Mouse (Mus musculus): ENCODE measurements around the gene Pikfyve. TPM values are rescaled to one million over a fixed set of nuclear protein-coding genes. Genes with fewer than 3 reads are reported as not detected.
"Not testable (repeated sequence)": the region's sequence is repeated elsewhere in the genome, so short reads cannot be mapped to it uniquely, and the experiment has no call there.

The Pikfyve gene
- polyA plus RNA-seq, 1 experiment from 2014 or later = 5.5 TPM

DNA sequence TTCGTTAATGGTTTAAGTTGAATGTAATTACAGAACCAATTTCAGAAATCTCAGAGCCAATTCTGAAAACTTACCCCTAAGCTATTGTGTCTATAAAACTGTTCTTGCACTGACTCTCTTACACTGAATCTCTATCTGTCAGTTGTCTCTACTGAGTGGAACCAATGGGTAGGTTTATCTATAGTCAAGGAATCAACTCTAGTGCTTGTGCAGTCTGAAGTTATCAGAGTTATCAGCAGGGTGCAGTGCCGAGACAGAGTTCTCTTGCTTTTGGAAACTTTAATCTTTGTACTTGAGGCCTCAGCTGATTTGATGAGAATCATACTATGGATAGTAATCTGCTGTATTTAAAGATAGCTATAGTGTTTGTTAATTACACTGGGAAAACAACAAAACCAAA is 11.9 kb downstream of the Pikfyve start:
- H3K36me3 ChIP-seq (ENCODE audit: control insufficient read depth, insufficient read depth) = peaks cover 25% of the 10 kb centered on the region
- H3K27me3 ChIP-seq (ENCODE audit: control insufficient read depth, insufficient read depth, low read length) = no peaks in the 10 kb centered on the region
- no peaks in the 10 kb centered on the region for H3K4me1 ChIP-seq (ENCODE audit: control insufficient read depth, insufficient read depth, low read length)
- H3K4me3 ChIP-seq (ENCODE audit: low read length) = no peak overlapping the region
- WGBS = 78% methylated on average over 2 of the region's 2 CpGs
- no peaks in the 10 kb centered on the region for H3K9me3 ChIP-seq (replicated peaks; ENCODE audit: control insufficient read depth, low read length)
- no peak for ATAC-seq (replicated peaks; ENCODE audit: extremely low read depth, insufficient read depth, low FRiP score)
- no peak overlapping the region for H3K4me2 ChIP-seq (ENCODE audit: low read depth, low read length)
- no peak overlapping the region for H3K27ac ChIP-seq (ENCODE audit: low read length)
- H3K9ac ChIP-seq (ENCODE audit: low read length) = no peak overlapping the region

DNA sequence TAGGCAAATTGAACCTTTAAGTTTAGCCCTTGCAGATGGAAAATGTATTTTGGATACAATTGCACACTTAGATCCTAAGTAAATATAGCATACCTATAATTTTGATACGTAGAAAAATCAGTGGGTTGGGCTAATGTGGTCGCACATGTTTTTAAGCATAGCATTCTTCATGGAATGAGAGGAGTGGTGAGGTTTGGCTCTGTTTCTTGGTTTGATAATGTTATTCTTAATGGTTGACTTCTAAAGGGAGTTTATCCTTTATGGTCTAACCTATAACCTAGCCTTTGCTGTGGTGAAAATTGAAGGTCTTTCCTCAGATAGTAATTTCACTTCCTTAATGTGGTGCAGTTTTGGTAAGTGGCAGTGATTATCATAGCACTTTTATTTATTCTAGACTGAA is 12.4 kb downstream of the Pikfyve start:
- Histone ChIP-seq H3K9me3 (replicated peaks; ENCODE audit: control insufficient read depth, low read length) (no peaks in the 10 kb centered on the region), H3K4me1 (ENCODE audit: control insufficient read depth, insufficient read depth, low read length) (no peaks in the 10 kb centered on the region), H3K36me3 (ENCODE audit: control insufficient read depth, insufficient read depth) (peaks cover 25% of the 10 kb centered on the region), H3K27me3 (ENCODE audit: control insufficient read depth, insufficient read depth, low read length) (no peaks in the 10 kb centered on the region), H3K9ac (ENCODE audit: low read length) (no peak overlapping the region), H3K4me2 (ENCODE audit: low read depth, low read length) (no peak overlapping the region), H3K4me3 (ENCODE audit: low read length) (no peak overlapping the region), H3K27ac (ENCODE audit: low read length) (no peak overlapping the region)
- WGBS = 91% methylated on average over 2 of the region's 2 CpGs
- no peak for ATAC-seq (replicated peaks; ENCODE audit: extremely low read depth, insufficient read depth, low FRiP score)

DNA sequence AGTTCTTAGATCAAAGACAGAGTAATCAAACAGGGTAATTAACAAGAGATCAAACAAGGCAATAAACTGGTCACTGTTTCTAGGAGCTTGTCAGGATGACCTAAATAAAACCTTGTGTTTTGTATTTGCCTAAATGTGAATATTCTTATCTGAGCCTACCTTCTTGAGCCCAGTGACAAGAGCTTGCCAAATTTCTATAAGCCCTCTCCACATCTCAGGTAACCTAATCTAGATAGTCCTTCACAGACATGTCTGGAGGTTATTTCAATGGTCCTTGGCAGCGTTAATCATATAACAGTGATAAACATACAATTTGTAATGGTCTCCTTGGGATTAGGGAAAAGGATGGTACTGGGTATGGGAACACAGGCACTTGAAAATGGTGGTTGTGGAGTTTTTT is 17.8 kb downstream of the Pikfyve start:
- Histone ChIP-seq H3K9ac (ENCODE audit: low read length) (no peak overlapping the region), H3K27me3 (ENCODE audit: control insufficient read depth, insufficient read depth, low read length) (no peaks in the 10 kb centered on the region), H3K36me3 (ENCODE audit: control insufficient read depth, insufficient read depth) (peaks cover 36% of the 10 kb centered on the region), H3K4me1 (ENCODE audit: control insufficient read depth, insufficient read depth, low read length) (no peaks in the 10 kb centered on the region), H3K4me2 (ENCODE audit: low read depth, low read length) (no peak overlapping the region), H3K27ac (ENCODE audit: low read length) (no peak overlapping the region), H3K9me3 (replicated peaks; ENCODE audit: control insufficient read depth, low read length) (peaks cover 3% of the 10 kb centered on the region; the same call in 1 of the 2 replicates), H3K4me3 (ENCODE audit: low read length) (no peak overlapping the region)
- no peak for ATAC-seq (replicated peaks; ENCODE audit: extremely low read depth, insufficient read depth, low FRiP score)
- WGBS = 86% methylated on average over 1 of the region's 1 CpGs

DNA sequence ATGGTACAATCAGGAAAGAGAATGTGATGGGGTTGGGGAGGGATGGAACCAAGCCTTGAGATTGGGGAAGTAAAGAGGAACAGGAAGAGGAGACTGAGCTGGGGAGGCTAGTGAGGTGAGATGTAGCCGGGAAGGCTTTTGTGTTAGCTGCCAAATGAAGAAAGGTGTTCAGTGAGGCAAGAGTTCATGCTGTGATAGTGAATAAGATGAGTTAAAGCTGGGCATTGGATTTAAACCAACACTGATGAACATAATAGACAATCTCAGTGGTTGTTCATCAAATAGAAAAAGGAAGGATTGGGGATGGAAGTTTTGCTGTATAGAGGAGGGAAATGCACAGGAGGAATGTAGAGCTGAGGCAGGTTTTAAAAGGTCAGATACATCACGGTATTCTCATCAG is 26.7 kb downstream of the Pikfyve start:
- Histone ChIP-seq H3K9me3 (replicated peaks; ENCODE audit: control insufficient read depth, low read length) (peaks cover 10% of the 10 kb centered on the region), H3K4me3 (ENCODE audit: low read length) (no peak overlapping the region), H3K4me2 (ENCODE audit: low read depth, low read length) (no peak overlapping the region), H3K27me3 (ENCODE audit: control insufficient read depth, insufficient read depth, low read length) (no peaks in the 10 kb centered on the region), H3K4me1 (ENCODE audit: control insufficient read depth, insufficient read depth, low read length) (no peaks in the 10 kb centered on the region), H3K36me3 (ENCODE audit: control insufficient read depth, insufficient read depth) (peaks cover 21% of the 10 kb centered on the region), H3K27ac (ENCODE audit: low read length) (no peak overlapping the region), H3K9ac (ENCODE audit: low read length) (no peak overlapping the region)
- WGBS = 89% methylated on average over 2 of the region's 2 CpGs
- ATAC-seq (replicated peaks; ENCODE audit: extremely low read depth, insufficient read depth, low FRiP score) = no peak

DNA sequence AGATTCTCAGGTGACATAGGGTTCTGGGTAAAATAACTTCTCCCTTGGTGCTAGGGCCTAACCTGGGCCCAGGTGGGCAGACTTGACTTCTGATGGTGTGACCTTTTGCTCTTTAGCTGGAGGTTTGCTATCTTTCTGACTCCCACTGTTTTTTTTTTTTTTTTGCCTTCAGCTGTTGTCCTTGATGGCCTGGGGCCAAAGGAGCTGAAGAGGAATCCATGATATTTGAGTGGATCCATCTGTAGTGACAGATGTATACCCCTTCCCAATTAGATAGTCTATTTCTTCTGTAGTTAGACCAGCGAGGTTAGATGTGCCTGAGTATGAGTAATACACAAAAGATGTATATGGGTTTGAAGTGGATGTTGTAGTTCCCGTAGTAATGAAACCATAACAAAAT is 31.1 kb downstream of the Pikfyve start:
- Histone ChIP-seq H3K4me2 (ENCODE audit: low read depth, low read length) (no peak overlapping the region), H3K9me3 (replicated peaks; ENCODE audit: control insufficient read depth, low read length) (no peaks in the 10 kb centered on the region), H3K27ac (ENCODE audit: low read length) (no peak overlapping the region), H3K36me3 (ENCODE audit: control insufficient read depth, insufficient read depth) (peaks cover 14% of the 10 kb centered on the region), H3K27me3 (ENCODE audit: control insufficient read depth, insufficient read depth, low read length) (no peaks in the 10 kb centered on the region), H3K4me1 (ENCODE audit: control insufficient read depth, insufficient read depth, low read length) (no peaks in the 10 kb centered on the region), H3K4me3 (ENCODE audit: low read length) (no peak overlapping the region), H3K9ac (ENCODE audit: low read length) (no peak overlapping the region)
- no peak for ATAC-seq (replicated peaks; ENCODE audit: extremely low read depth, insufficient read depth, low FRiP score)
- WGBS = 78% methylated on average over 2 of the region's 2 CpGs

DNA sequence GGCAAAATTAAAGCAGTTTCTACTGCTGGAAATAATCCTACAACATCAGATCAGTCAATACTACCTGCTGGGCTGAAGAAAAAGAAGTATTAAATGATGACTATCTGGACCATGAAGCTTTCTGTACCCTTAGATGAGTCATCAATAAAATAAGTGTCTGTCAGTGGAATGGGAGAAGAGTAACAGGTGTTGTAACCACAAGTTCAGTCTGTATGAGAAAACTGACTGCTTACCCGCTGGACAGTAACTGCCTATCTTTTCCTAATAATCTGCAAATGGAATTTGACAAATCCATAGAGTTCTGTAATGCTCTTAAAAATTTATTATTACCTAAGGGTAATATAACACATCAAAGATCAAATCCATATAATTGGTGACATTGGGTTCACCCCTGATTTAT is 31.5 kb downstream of the Pikfyve start:
- H3K27me3 ChIP-seq (ENCODE audit: control insufficient read depth, insufficient read depth, low read length) = no peaks in the 10 kb centered on the region
- ATAC-seq (replicated peaks; ENCODE audit: extremely low read depth, insufficient read depth, low FRiP score) = no peak
- H3K4me1 ChIP-seq (ENCODE audit: control insufficient read depth, insufficient read depth, low read length) = no peaks in the 10 kb centered on the region
- peaks cover 14% of the 10 kb centered on the region for H3K36me3 ChIP-seq (ENCODE audit: control insufficient read depth, insufficient read depth)
- H3K9me3 ChIP-seq (replicated peaks; ENCODE audit: control insufficient read depth, low read length) = no peaks in the 10 kb centered on the region
- WGBS = 95% methylated on average over 1 of the region's 1 CpGs
- no peak overlapping the region for H3K9ac ChIP-seq (ENCODE audit: low read length)
- H3K27ac ChIP-seq (ENCODE audit: low read length) = no peak overlapping the region
- H3K4me2 ChIP-seq (ENCODE audit: low read depth, low read length) = no peak overlapping the region
- no peak overlapping the region for H3K4me3 ChIP-seq (ENCODE audit: low read length)

DNA sequence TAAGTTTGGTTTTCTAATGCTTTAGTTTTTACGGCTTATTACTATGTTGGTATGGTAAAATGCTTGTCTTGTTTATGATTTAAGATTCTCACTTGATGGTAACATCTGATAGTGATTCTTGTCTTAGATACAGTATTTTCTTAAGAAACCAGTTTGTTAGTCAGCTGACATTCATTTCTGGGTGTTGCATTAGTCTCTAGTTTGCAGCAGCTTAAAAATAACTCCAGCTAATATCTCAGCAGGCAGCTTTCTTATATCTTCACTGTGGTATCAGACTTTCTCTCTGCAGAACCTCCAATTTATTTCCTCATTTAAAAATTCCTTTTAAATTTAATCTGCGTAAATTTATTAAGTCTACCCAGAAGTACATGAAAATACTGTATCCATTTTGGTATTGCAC is 37.2 kb downstream of the Pikfyve start:
- Histone ChIP-seq H3K4me1 (ENCODE audit: control insufficient read depth, insufficient read depth, low read length) (no peaks in the 10 kb centered on the region), H3K27me3 (ENCODE audit: control insufficient read depth, insufficient read depth, low read length) (no peaks in the 10 kb centered on the region), H3K27ac (ENCODE audit: low read length) (no peak overlapping the region), H3K4me2 (ENCODE audit: low read depth, low read length) (no peak overlapping the region), H3K9me3 (replicated peaks; ENCODE audit: control insufficient read depth, low read length) (no peaks in the 10 kb centered on the region), H3K9ac (ENCODE audit: low read length) (no peak overlapping the region), H3K36me3 (ENCODE audit: control insufficient read depth, insufficient read depth) (peaks cover 14% of the 10 kb centered on the region), H3K4me3 (ENCODE audit: low read length) (no peak overlapping the region)
- WGBS = 100% methylated on average over 2 of the region's 2 CpGs
- ATAC-seq (replicated peaks; ENCODE audit: extremely low read depth, insufficient read depth, low FRiP score) = no peak

DNA sequence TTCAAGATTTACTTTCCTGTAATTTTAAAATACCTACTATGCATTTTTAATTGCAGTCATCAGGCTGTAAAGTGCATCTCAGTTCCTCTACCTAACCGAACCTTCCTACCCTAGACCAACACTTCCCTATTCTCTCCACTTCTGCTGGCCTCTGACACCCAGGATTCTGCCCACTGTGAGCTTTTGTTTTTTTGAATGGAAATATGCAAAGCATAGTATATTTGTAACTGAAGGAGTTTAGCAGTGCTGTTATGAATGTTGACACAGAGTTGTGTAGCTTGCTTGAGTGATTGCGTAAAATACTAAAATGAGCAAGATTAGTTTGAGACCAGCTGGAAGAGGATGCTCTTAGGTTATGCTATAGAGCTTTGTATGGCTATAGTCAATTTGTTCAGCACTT is 41.2 kb downstream of the Pikfyve start:
- Histone ChIP-seq H3K4me3 (ENCODE audit: low read length) (no peak overlapping the region), H3K27me3 (ENCODE audit: control insufficient read depth, insufficient read depth, low read length) (no peaks in the 10 kb centered on the region), H3K36me3 (ENCODE audit: control insufficient read depth, insufficient read depth) (peaks cover 5% of the 10 kb centered on the region), H3K27ac (ENCODE audit: low read length) (no peak overlapping the region), H3K4me2 (ENCODE audit: low read depth, low read length) (no peak overlapping the region), H3K9ac (ENCODE audit: low read length) (no peak overlapping the region), H3K9me3 (replicated peaks; ENCODE audit: control insufficient read depth, low read length) (no peaks in the 10 kb centered on the region), H3K4me1 (ENCODE audit: control insufficient read depth, insufficient read depth, low read length) (no peaks in the 10 kb centered on the region)
- no peak for ATAC-seq (replicated peaks; ENCODE audit: extremely low read depth, insufficient read depth, low FRiP score)
- WGBS = 85% methylated on average over 2 of the region's 2 CpGs

DNA sequence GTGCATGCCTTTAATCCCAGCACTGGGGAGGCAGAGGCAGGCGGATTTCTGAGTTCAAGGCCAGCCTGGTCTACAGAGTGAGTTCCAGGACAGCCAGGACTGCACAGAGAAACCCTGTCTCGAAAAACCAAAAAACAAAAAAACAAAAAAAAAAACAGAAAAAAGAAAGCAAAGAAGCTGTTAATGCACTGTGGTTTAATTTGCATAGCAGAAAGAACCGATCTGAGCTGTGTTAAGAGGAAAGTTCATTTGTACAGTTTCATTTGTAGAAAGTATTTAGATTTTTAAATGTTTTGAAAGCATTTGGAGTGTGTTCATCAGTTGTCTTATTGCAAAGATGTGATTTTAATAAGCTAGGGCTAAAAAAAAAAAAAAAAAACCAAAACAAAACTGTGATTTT is 43.3 kb downstream of the Pikfyve start:
- not testable (repeated sequence) for ATAC-seq (replicated peaks; ENCODE audit: extremely low read depth, insufficient read depth, low FRiP score); H3K9ac ChIP-seq (ENCODE audit: low read length); H3K4me1 ChIP-seq (ENCODE audit: control insufficient read depth, insufficient read depth, low read length); H3K9me3 ChIP-seq (replicated peaks; ENCODE audit: control insufficient read depth, low read length); H3K27me3 ChIP-seq (ENCODE audit: control insufficient read depth, insufficient read depth, low read length); H3K27ac ChIP-seq (ENCODE audit: low read length); H3K36me3 ChIP-seq (ENCODE audit: control insufficient read depth, insufficient read depth); H3K4me3 ChIP-seq (ENCODE audit: low read length); H3K4me2 ChIP-seq (ENCODE audit: low read depth, low read length)
- 89% methylated on average over 3 of the region's 3 CpGs for WGBS

DNA sequence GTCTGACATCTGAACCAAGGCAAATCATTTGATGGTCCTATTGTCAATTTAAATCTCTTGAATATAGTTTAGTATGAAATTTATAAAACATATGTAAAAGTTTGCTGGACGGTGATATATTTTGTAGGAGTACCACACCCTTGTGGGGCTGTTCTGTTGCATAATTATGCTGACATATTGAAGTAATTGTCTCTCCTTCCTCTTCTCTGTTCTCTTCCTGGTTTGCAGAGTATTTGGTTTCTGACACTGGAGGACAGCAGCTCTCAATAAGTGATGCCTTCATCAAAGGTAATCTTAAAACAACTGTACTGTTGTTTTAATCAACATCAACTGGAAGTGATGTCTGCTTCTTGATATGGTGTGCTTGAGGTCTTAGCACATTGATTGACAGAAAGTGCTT is 44.1 kb downstream of the Pikfyve start:
- H3K27me3 ChIP-seq (ENCODE audit: control insufficient read depth, insufficient read depth, low read length) = no peaks in the 10 kb centered on the region
- peaks cover 12% of the 10 kb centered on the region for H3K36me3 ChIP-seq (ENCODE audit: control insufficient read depth, insufficient read depth)
- H3K4me1 ChIP-seq (ENCODE audit: control insufficient read depth, insufficient read depth, low read length) = no peaks in the 10 kb centered on the region
- no peak overlapping the region for H3K4me2 ChIP-seq (ENCODE audit: low read depth, low read length)
- no peaks in the 10 kb centered on the region for H3K9me3 ChIP-seq (replicated peaks; ENCODE audit: control insufficient read depth, low read length)
- 86% methylated on average over 1 of the region's 1 CpGs for WGBS
- no peak overlapping the region for H3K27ac ChIP-seq (ENCODE audit: low read length)
- no peak overlapping the region for H3K4me3 ChIP-seq (ENCODE audit: low read length)
- ATAC-seq (replicated peaks; ENCODE audit: extremely low read depth, insufficient read depth, low FRiP score) = no peak
- H3K9ac ChIP-seq (ENCODE audit: low read length) = no peak overlapping the region

Data from heart, embryonic 16.5 days (tissue).